Mouse (Mus musculus) monocyte, adult 59 days (primary cell): Measurements from ENCODE around the gene Nxnl2. TPM values are rescaled to one million over a fixed set of nuclear protein-coding genes. Genes with fewer than 3 reads are reported as not detected.

ENCODE experiments used
- total RNA-seq, 2 experiments: library from RNA; stranded (reverse); gene quantifications; one replicate each; pipeline ENCODE4 v1.2.4; 2023

The Nxnl2 gene
- not detected for total RNA-seq

DNA sequence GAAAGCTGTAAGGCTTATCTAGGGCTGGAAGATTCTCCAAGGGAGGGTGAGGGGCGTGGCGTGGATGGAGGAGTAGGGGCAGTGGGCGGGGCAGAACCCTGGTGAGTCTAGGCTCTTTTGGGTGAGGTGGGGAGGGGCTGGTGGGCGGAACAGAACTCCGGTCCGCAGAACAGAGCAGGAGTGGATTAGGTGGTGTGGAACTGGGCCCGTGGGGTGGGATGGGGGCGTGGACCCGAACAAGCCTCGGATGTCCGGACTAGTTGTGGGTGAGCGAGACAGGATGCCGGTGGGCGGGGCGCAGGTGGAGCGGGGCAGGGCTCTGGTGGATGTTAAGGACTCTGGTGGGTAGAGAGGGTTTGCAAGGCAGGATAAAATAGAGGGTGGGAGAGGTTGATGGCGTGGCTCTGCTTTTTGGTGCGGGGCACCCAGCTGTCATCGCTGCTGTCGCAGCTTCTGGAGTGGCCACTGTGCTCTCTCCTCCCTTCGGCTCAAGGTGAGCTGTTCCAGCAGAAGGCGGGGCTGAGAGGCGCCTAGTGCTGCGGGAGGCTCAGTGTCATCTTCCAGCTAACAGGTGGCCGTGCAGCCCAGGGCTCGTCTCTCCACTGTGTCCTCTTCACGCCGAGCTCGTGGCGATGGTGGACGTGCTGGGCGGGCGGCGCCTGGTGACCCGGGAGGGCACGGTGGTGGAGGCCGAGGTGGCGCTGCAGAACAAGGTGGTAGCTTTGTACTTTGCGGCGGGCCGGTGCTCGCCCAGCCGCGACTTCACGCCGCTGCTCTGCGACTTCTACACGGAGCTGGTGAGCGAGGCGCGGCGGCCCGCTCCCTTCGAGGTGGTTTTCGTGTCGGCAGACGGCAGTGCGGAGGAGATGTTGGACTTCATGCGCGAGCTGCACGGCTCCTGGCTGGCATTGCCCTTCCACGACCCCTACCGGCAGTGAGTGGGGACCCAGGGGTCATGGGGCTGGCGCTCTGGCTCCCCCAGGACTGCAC, at the start of gene Nxnl2:
TSS of gene Nxnl2 (plus strand) at position 332 of the 990 bp plus-strand sequence.

Other genes starting within 250 kb of the Nxnl2 start
- gene Spin1, start 70.1 kb upstream of the Nxnl2 start, total RNA-seq = 10 to 100 TPM; 22.3 to 26.2 TPM
- gene S1pr3, start 237.6 kb downstream of the Nxnl2 start, total RNA-seq = 1 to 10 TPM in 1 of 2 experiments, under 1 TPM in 1; 0.76 to 1.1 TPM